Mouse (Mus musculus): ENCODE measurements at regions not wholly inside any gene's neighbourhood (a gene's known extent, or its start where the extent isn't known, plus 50 kb on each side); places are given as distances from the start of the nearest gene placed in this dataset.

DNA sequence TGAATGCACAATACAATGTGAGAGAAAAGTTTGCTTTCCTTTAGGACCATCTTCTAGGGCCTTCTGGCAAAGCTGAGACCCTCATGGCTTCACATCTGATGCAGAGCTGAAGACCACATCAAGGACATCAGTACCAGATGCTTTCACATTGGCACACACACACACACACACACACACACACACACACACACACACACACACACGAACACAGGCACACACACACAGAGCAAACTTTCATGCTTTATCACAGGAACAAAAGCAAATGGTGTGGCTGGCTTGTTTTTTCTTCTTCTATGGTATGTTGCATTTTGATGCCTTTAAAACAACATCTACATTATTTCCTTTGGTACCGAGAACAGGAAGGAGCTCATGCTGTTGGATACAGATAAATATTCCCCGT, 59.8 kb upstream of the Satb1 start:
- 28% methylated on average over 3 of the region's 3 CpGs for WGBS (ENCODE audit: insufficient replicate concordance)
- Histone ChIP-seq H3K27ac (ENCODE audit: low read length) (no peak overlapping the region), H3K36me3 (ENCODE audit: control insufficient read depth, insufficient read depth) (no peaks in the 10 kb centered on the region), H3K9ac (ENCODE audit: low read depth, low read length) (no peak overlapping the region), H3K4me3 (ENCODE audit: low read depth, low read length) (no peak overlapping the region), H3K27me3 (ENCODE audit: control insufficient read depth, insufficient read depth, low read depth, low read length) (no peaks in the 10 kb centered on the region), H3K9me3 (replicated peaks; ENCODE audit: control insufficient read depth, low read length) (no peaks in the 10 kb centered on the region), H3K4me2 (ENCODE audit: low read depth, low read length) (no peak overlapping the region), H3K4me1 (ENCODE audit: control insufficient read depth, low read depth, low read length) (no peaks in the 10 kb centered on the region)
- ATAC-seq (ENCODE audit: low read depth), result no peak

DNA sequence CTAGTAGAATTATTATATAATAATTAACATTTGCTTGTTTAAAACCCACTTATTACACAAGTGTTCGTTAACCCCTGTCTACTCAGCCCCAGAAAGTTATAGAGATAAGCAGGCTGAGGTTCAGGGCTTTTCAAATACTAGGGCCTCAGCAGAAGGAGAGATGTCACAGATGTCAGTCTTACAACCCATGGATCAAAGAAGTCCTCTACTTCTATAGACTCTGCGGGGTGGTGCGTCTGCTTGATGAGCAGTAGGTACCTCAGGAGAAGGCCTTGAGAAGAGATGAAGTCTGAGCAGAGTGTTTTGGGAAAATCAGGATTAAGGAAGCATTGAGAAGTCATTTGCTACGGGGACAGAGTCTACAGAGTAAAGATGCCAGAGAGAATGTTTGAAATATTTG, 59.1 kb upstream of the Satb1 start:
- H3K27ac ChIP-seq (ENCODE audit: low read length), result no peak overlapping the region
- no peaks in the 10 kb centered on the region for H3K4me1 ChIP-seq (ENCODE audit: control insufficient read depth, low read depth, low read length)
- no peak for ATAC-seq (ENCODE audit: low read depth)
- no peak overlapping the region for H3K4me3 ChIP-seq (ENCODE audit: low read depth, low read length)
- WGBS (ENCODE audit: insufficient replicate concordance), result 49% methylated on average over 4 of the region's 4 CpGs
- H3K9me3 ChIP-seq (replicated peaks; ENCODE audit: control insufficient read depth, low read length), result no peaks in the 10 kb centered on the region
- H3K36me3 ChIP-seq (ENCODE audit: control insufficient read depth, insufficient read depth), result no peaks in the 10 kb centered on the region
- H3K9ac ChIP-seq (ENCODE audit: low read depth, low read length), result no peak overlapping the region
- no peak overlapping the region for H3K4me2 ChIP-seq (ENCODE audit: low read depth, low read length)
- no peaks in the 10 kb centered on the region for H3K27me3 ChIP-seq (ENCODE audit: control insufficient read depth, insufficient read depth, low read depth, low read length)
